Mouse (Mus musculus) neural tube, embryonic 12.5 days (tissue): ENCODE measurements around the gene Klk9. TPM values are rescaled to one million over a fixed set of nuclear protein-coding genes. Genes with fewer than 3 reads are reported as not detected.

Experiments used
- ATAC-seq: fragments of 200-750 bp; cut with Nextera tagmentation; 2 replicates; pipeline ENCODE4 v1.8.0; 2017; ENCODE audit warnings: low read depth, mild to moderate bottlenecking, moderate TSS enrichment, moderate library complexity; ENCODE audit not compliant: low FRiP score
- H3K27ac ChIP-seq: fragments of 300-500 bp; sonication (generic); 2 replicates; pipeline ENCODE4 v1.5.1; 2016
- H3K27me3 ChIP-seq: fragments of 300-500 bp; sonication (generic); replicated peaks from 2 replicates; pipeline ENCODE4 v1.6.1; 2016; ENCODE audit warnings: mild to moderate bottlenecking
- H3K36me3 ChIP-seq: fragments of 300-500 bp; sonication (generic); 2 replicates; pipeline ENCODE4 v1.6.1; 2016; ENCODE audit warnings: mild to moderate bottlenecking
- H3K4me1 ChIP-seq: fragments of 300-500 bp; sonication (generic); 2 replicates; pipeline ENCODE4 v1.6.1; 2016
- H3K4me2 ChIP-seq: fragments of 300-500 bp; sonication (generic); replicated peaks from 2 replicates; pipeline ENCODE4 v1.6.1; 2016; ENCODE audit warnings: mild to moderate bottlenecking
- H3K4me3 ChIP-seq: fragments of 300-500 bp; sonication (generic); 2 replicates; pipeline ENCODE4 v1.5.1; 2016
- H3K9ac ChIP-seq: fragments of 300-500 bp; sonication (generic); 2 replicates; pipeline ENCODE4 v1.6.1; 2016; ENCODE audit warnings: mild to moderate bottlenecking
- H3K9me3 ChIP-seq: fragments of 300-500 bp; sonication (generic); 2 replicates; pipeline ENCODE4 v1.6.1; 2016; ENCODE audit warnings: mild to moderate bottlenecking
- WGBS: fragments of 180-500 bp; shearing (Covaris S2); methylation state at CpG from one replicate; pipeline ENCODE4 v1.1.7; 2016; 5-methylcytosine and 5-hydroxymethylcytosine counted together
- polyA plus RNA-seq: library from polyadenylated mRNA; unstranded; fragments of >200 nt; fragmentation: Nextera tagmentation; extraction: Ambion mirVana; gene quantifications from 2 replicates; pipeline ENCODE4 v1.2.1, GENCODE M21; 2016

The Klk9 gene
- polyA plus RNA-seq, result not detected in 2 replicates

- H3K4me2 ChIP-seq, result no peak within 1 kb of the TSS
- H3K36me3 ChIP-seq, result no peaks in the 10 kb centered on the region
- H3K4me1 ChIP-seq, result peaks cover under 1% of the 10 kb centered on the region
- no peak within 1 kb of the TSS for H3K27ac ChIP-seq
- no peak for ATAC-seq
- H3K27me3 ChIP-seq, result peaks cover 11% of the 10 kb centered on the region
- 77% methylated on average over 7 of the region's 7 CpGs for WGBS
- H3K9me3 ChIP-seq, result no peaks in the 10 kb centered on the region
- H3K9ac ChIP-seq, result no peak within 1 kb of the TSS
- no peak within 1 kb of the TSS for H3K4me3 ChIP-seq
These were observed at the start of gene Klk9 for GRCm38 (mm10) chr7:43791591-43791990. Gene Klk9 (plus strand): TSS chr7:43791891.

DNA sequence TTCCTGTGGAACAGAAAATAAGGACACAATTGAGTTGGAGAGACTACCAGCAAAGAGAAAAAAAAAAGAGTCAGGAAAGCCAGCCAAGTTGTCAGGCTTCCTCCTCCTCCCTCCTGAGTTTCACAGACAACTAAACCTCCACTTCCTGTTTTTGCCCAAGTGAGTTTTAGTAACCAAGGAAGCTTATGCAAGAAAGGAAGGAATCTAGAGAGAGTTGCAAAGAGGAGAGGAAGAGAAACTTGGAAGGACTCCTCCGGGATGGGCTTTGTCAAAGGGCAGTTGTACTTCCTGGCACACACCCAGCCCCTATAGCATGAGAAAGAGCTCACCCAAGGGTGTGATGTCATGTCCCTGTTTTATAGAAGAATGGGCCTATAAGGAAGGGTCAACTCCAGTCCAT, 43.9 kb upstream of the Klk9 start:
- 58% methylated on average over 1 of the region's 1 CpGs for WGBS
- Histone ChIP-seq H3K4me1 (no peaks in the 10 kb centered on the region), H3K9me3 (no peaks in the 10 kb centered on the region), H3K27me3 (no peaks in the 10 kb centered on the region), H3K27ac (no peak overlapping the region), H3K4me3 (no peak overlapping the region), H3K4me2 (no peak overlapping the region), H3K36me3 (no peaks in the 10 kb centered on the region), H3K9ac (no peak overlapping the region)
- ATAC-seq, result no peak

- no peak for ATAC-seq
These were observed 38.9 kb upstream of the Klk9 start for GRCm38 (mm10) chr7:43752806-43753205.

DNA sequence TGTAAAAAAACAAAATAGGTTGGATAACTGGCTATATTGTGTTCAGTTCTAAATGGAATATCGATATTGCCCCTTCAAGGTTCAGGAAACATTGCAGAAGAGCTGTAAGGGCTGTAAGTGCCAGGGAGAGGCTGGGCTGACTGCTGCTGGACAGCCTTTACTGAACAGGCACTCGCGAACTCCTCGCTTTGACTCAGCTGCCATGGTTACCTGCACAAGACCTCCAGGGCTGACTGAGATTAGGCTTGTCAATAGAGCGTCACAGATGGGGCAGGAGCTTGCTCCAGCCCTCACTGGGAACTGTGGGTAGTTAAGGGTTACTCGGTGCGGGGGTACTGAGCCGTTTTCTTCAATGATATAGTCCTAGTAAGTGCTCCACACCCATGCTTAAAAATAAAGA, 25.2 kb upstream of the Klk9 start:
- Histone ChIP-seq H3K4me2 (no peak overlapping the region), H3K36me3 (no peaks in the 10 kb centered on the region), H3K4me1 (no peaks in the 10 kb centered on the region), H3K4me3 (no peak overlapping the region), H3K9ac (no peak overlapping the region), H3K27me3 (no peaks in the 10 kb centered on the region), H3K9me3 (no peaks in the 10 kb centered on the region), H3K27ac (no peak overlapping the region)
- ATAC-seq, result no peak
- WGBS, result 65% methylated on average over 8 of the region's 8 CpGs

More at GRCm38 (mm10) chr7:43752806-43753205, 38.9 kb upstream of the Klk9 start:
- no peak overlapping the region for H3K4me3 ChIP-seq
- no peak overlapping the region for H3K27ac ChIP-seq
- 83% methylated on average over 2 of the region's 2 CpGs for WGBS
- H3K27me3 ChIP-seq, result no peaks in the 10 kb centered on the region
- H3K9me3 ChIP-seq, result no peaks in the 10 kb centered on the region
- H3K4me1 ChIP-seq, result no peaks in the 10 kb centered on the region
- H3K4me2 ChIP-seq, result no peak overlapping the region
- no peak overlapping the region for H3K9ac ChIP-seq
- no peaks in the 10 kb centered on the region for H3K36me3 ChIP-seq

DNA sequence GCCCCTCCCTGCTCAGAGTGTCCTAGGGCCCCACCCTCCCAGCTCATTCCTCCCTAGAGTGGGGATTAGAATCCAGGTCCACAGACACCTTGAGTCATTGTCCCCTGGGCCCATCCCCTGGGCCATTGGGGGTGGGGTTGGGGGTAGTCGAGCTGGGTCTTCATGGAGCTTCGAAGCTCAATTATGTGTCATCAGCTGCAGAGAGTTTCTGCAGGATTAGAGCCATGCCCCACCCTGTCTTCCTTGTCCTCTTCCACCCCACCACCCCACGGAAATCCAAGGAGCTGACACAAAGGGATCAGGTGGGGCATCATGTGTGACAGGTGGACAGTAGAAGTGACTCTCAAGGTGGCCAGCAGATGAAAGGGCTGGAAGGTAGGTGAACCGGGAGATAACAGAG, 23.1 kb upstream of the Klk9 start, which contains the start of gene Klk12:
Klk12 (plus strand) TSS at position 301 of the 400 bp plus-strand sequence.
- Histone ChIP-seq H3K36me3 (no peaks in the 10 kb centered on the region), H3K9ac (no peak within 1 kb of the TSS), H3K27ac (no peak within 1 kb of the TSS), H3K4me1 (no peaks in the 10 kb centered on the region), H3K4me2 (no peak within 1 kb of the TSS), H3K9me3 (no peaks in the 10 kb centered on the region), H3K4me3 (no peak within 1 kb of the TSS), H3K27me3 (no peaks in the 10 kb centered on the region)
- 87% methylated on average over 4 of the region's 4 CpGs for WGBS
- no peak for ATAC-seq

DNA sequence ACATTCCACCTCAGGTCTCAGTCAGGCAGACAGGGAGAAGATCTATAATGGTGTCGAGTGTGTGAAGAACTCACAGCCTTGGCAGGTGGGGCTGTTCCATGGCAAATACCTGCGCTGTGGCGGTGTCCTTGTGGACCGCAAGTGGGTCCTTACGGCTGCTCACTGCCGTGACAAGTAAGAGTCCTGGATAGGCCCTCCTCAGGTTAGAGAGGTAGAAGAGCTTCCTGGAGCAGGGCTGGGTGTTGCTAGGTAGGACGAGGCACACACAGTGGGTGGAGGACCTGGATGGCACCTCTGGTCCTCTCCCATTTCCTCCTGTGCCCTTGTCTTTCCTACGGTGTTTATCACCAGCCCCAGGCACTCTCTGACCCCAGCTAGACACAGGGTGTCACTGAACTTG, 22.1 kb upstream of the Klk9 start:
- whole genome bisulfite sequencing, result 89% methylated on average over 8 of the region's 8 CpGs
- no peaks in the 10 kb centered on the region for H3K4me1 ChIP-seq
- no peaks in the 10 kb centered on the region for H3K27me3 ChIP-seq
- H3K36me3 ChIP-seq, result no peaks in the 10 kb centered on the region
- no peak overlapping the region for H3K4me3 ChIP-seq
- no peak overlapping the region for H3K9ac ChIP-seq
- no peak for ATAC-seq
- H3K27ac ChIP-seq, result no peak overlapping the region
- no peak overlapping the region for H3K4me2 ChIP-seq
- no peaks in the 10 kb centered on the region for H3K9me3 ChIP-seq

- Histone ChIP-seq H3K27me3 (no peaks in the 10 kb centered on the region), H3K4me3 (no peak overlapping the region), H3K36me3 (no peaks in the 10 kb centered on the region), H3K4me2 (no peak overlapping the region), H3K4me1 (no peaks in the 10 kb centered on the region), H3K9ac (no peak overlapping the region), H3K27ac (no peak overlapping the region), H3K9me3 (no peaks in the 10 kb centered on the region)
- no peak for ATAC-seq
- WGBS, result 95% methylated on average over 10 of the region's 10 CpGs
These were observed 21.0 kb upstream of the Klk9 start for GRCm38 (mm10) chr7:43770701-43771100.

- ATAC-seq, result no peak
- H3K4me2 ChIP-seq, result no peak overlapping the region
- no peaks in the 10 kb centered on the region for H3K36me3 ChIP-seq
- H3K4me1 ChIP-seq, result no peaks in the 10 kb centered on the region
- H3K27ac ChIP-seq, result no peak overlapping the region
- no peak overlapping the region for H3K4me3 ChIP-seq
- H3K9ac ChIP-seq, result no peak overlapping the region
- no peaks in the 10 kb centered on the region for H3K9me3 ChIP-seq
- no peaks in the 10 kb centered on the region for H3K27me3 ChIP-seq
- WGBS, result 96% methylated on average over 6 of the region's 6 CpGs
These were observed 19.8 kb upstream of the Klk9 start for GRCm38 (mm10) chr7:43771916-43772315.

GRCm38 (mm10) chr7:43772901-43773300, 18.8 kb upstream of the Klk9 start:
- no peak overlapping the region for H3K9ac ChIP-seq
- no peaks in the 10 kb centered on the region for H3K9me3 ChIP-seq
- 64% methylated on average over 3 of the region's 3 CpGs for WGBS
- H3K4me3 ChIP-seq, result no peak overlapping the region
- no peak overlapping the region for H3K4me2 ChIP-seq
- ATAC-seq, result no peak
- H3K27me3 ChIP-seq, result no peaks in the 10 kb centered on the region
- H3K4me1 ChIP-seq, result no peaks in the 10 kb centered on the region
- H3K36me3 ChIP-seq, result no peaks in the 10 kb centered on the region
- H3K27ac ChIP-seq, result no peak overlapping the region

GRCm38 (mm10) chr7:43774364-43774763, 17.3 kb upstream of the Klk9 start, which contains the start of gene Klk11:
Gene Klk11 (plus strand): TSS chr7:43774604.
- no peaks in the 10 kb centered on the region for H3K4me1 ChIP-seq
- no peak for ATAC-seq
- no peak within 1 kb of the TSS for H3K9ac ChIP-seq

DNA sequence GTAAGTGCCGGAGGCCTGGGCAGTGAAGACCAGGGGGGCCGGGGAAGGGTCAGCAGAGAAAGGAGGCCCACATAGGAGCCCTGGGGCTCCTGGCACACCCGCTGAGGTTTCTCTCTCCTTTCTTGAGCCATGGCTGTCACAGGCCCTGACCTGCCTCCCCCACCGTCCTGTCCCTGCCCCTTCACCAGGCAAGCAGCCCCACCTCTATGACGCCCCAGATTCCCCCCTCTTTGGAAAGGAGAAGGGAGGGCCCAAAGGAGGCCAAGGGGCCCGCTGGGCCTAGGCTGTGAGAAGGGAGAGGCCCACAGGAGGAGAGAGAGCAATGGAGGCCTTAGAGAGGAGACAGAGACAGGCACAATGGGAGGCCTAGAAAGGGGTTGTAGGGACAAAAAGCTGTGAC, 16.9 kb upstream of the Klk9 start:
- no peaks in the 10 kb centered on the region for H3K9me3 ChIP-seq
- 51% methylated on average over 6 of the region's 6 CpGs for WGBS
- H3K27me3 ChIP-seq, result no peaks in the 10 kb centered on the region
- no peak overlapping the region for H3K9ac ChIP-seq
- H3K36me3 ChIP-seq, result no peaks in the 10 kb centered on the region
- H3K4me3 ChIP-seq, result no peak overlapping the region
- no peak for ATAC-seq
- H3K4me1 ChIP-seq, result no peaks in the 10 kb centered on the region
- no peak overlapping the region for H3K27ac ChIP-seq
- no peak overlapping the region for H3K4me2 ChIP-seq

More at GRCm38 (mm10) chr7:43774364-43774763, 17.3 kb upstream of the Klk9 start, which contains the start of gene Klk11:
- H3K9me3 ChIP-seq, result no peaks in the 10 kb centered on the region
- WGBS, result 94% methylated on average over 5 of the region's 5 CpGs
- no peaks in the 10 kb centered on the region for H3K36me3 ChIP-seq
- no peak within 1 kb of the TSS for H3K4me3 ChIP-seq
- H3K4me2 ChIP-seq, result no peak within 1 kb of the TSS
- H3K27me3 ChIP-seq, result no peaks in the 10 kb centered on the region
- no peak within 1 kb of the TSS for H3K27ac ChIP-seq

- Histone ChIP-seq H3K9ac (no peak overlapping the region), H3K4me3 (no peak overlapping the region), H3K4me1 (no peaks in the 10 kb centered on the region), H3K36me3 (no peaks in the 10 kb centered on the region), H3K27me3 (no peaks in the 10 kb centered on the region), H3K9me3 (no peaks in the 10 kb centered on the region), H3K27ac (no peak overlapping the region), H3K4me2 (no peak overlapping the region)
- 52% methylated on average over 7 of the region's 7 CpGs for WGBS
- no peak for ATAC-seq
These were observed 16.2 kb upstream of the Klk9 start for GRCm38 (mm10) chr7:43775311-43776057.

DNA sequence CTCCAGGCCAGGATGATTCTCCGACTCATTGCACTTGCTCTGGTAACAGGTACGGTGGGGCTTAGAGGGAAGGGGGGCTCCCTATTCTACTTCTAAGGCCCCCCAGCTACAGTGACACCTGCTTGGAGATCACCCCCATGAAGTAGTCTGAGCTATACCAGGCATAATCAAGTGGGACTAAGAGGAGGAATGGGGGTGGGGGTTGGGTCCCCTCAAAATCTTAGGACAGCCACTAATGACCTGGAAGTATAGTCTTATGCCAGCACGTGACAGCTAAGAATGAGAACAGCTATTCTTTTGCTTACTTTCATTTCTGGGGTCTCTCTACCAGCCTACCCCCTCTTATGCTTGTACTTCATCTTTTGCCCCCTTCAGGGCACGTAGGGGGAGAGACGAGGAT, 15.2 kb upstream of the Klk9 start:
- Histone ChIP-seq H3K27me3 (no peaks in the 10 kb centered on the region), H3K9ac (no peak overlapping the region), H3K36me3 (no peaks in the 10 kb centered on the region), H3K4me2 (no peak overlapping the region), H3K27ac (no peak overlapping the region), H3K4me3 (no peak overlapping the region), H3K4me1 (no peaks in the 10 kb centered on the region), H3K9me3 (no peaks in the 10 kb centered on the region)
- no peak for ATAC-seq
- 89% methylated on average over 5 of the region's 5 CpGs for WGBS
